Mouse (Mus musculus) spleen, embryonic (tissue): ENCODE measurements around the gene Id3.

Experiments
- CTCF ChIA-PET: fragments of 350-600 bp; sonication (Branson Sonifier 250); formaldehyde crosslinking; loops from one replicate; lab custom pipeline; 2022; lab: Charles Lee

Id3 gene

GRCm38 (mm10) chr4:136173210-136173715 lies 30.0 kb downstream of the Id3 start:
- CTCF ChIA-PET, result interaction anchor here (0.5 to 0.7 kb wide), 3 partner anchors 29 to 851 kb away, joined by 3 to 5 read pairs (median 3); no protein-coding TSS in a partner anchor

- CTCF ChIA-PET, result interaction anchor here (0.7 to 1.1 kb wide), 3 partner anchors 10 to 140 kb away, joined by 4 to 8 read pairs (median 7); no protein-coding TSS in a partner anchor
Measured at GRCm38 (mm10) chr4:136174216-136175193, 31.2 kb downstream of the Id3 start.

GRCm38 (mm10) chr4:136176022-136176552 lies 32.8 kb downstream of the Id3 start:
- CTCF ChIA-PET, result no interaction called here

- CTCF ChIA-PET, result interaction anchor here (0.5 to 1.9 kb wide), 4 partner anchors 8 to 98 kb away, joined by 3 to 6 read pairs (median 4); no protein-coding TSS in a partner anchor
Measured at GRCm38 (mm10) chr4:136177244-136177611, 33.9 kb downstream of the Id3 start.

GRCm38 (mm10) chr4:136177612-136178474 lies 34.5 kb downstream of the Id3 start:
- CTCF ChIA-PET, result interaction anchor here (0.5 to 1.9 kb wide), 5 partner anchors 8 to 118 kb away, joined by 3 to 6 read pairs (median 3); no protein-coding TSS in a partner anchor

- CTCF ChIA-PET, result interaction anchor here (0.6 to 1.9 kb wide), 4 partner anchors 10 to 118 kb away, joined by 3 to 6 read pairs (median 4); no protein-coding TSS in a partner anchor
Measured at GRCm38 (mm10) chr4:136178475-136178921, 35.2 kb downstream of the Id3 start.

GRCm38 (mm10) chr4:136179456-136179855 lies 36.2 kb downstream of the Id3 start:
- CTCF ChIA-PET, result interaction anchor here (0.5 to 0.7 kb wide), 3 partner anchors 17 to 149 kb away, joined by 3 to 4 read pairs (median 3); no protein-coding TSS in a partner anchor

GRCm38 (mm10) chr4:136179998-136180397 lies 36.7 kb downstream of the Id3 start:
- CTCF ChIA-PET, result interaction anchor here (0.5 to 1.3 kb wide), 4 partner anchors 17 to 149 kb away, joined by 3 to 6 read pairs (median 4); no protein-coding TSS in a partner anchor

GRCm38 (mm10) chr4:136180408-136181330 lies 37.4 kb downstream of the Id3 start:
- CTCF ChIA-PET, result interaction anchor here (0.6 to 1.6 kb wide), 4 partner anchors 9 to 97 kb away, joined by 4 to 12 read pairs (median 6); no protein-coding TSS in a partner anchor

GRCm38 (mm10) chr4:136181367-136181766 lies 38.1 kb downstream of the Id3 start:
- CTCF ChIA-PET, result interaction anchor here (0.6 to 1.6 kb wide), 4 partner anchors 8 to 96 kb away, joined by 4 to 12 read pairs (median 6); no protein-coding TSS in a partner anchor

- CTCF ChIA-PET, result interaction anchor here (0.6 to 0.7 kb wide), 3 partner anchors 8 to 11 kb away, joined by 3 to 8 read pairs (median 4); no protein-coding TSS in a partner anchor
Measured at GRCm38 (mm10) chr4:136185375-136185774, 42.1 kb downstream of the Id3 start.

- CTCF ChIA-PET, result no interaction called here
Measured at GRCm38 (mm10) chr4:136186315-136186714, 43.0 kb downstream of the Id3 start.

- CTCF ChIA-PET, result no interaction called here
Measured at GRCm38 (mm10) chr4:136186739-136187472, 43.6 kb downstream of the Id3 start.

- CTCF ChIA-PET, result interaction anchor here (0.6 to 1.5 kb wide), 7 partner anchors 8 to 124 kb away, joined by 3 to 12 read pairs (median 4); no protein-coding TSS in a partner anchor
Measured at GRCm38 (mm10) chr4:136188973-136189737, 45.9 kb downstream of the Id3 start.

GRCm38 (mm10) chr4:136189912-136190311 lies 46.6 kb downstream of the Id3 start:
- CTCF ChIA-PET, result interaction anchor here (0.7 to 1.5 kb wide), 4 partner anchors 9 to 124 kb away, joined by 3 to 12 read pairs (median 4); no protein-coding TSS in a partner anchor

GRCm38 (mm10) chr4:136193571-136193970 lies 50.3 kb downstream of the Id3 start:
- CTCF ChIA-PET, result interaction anchor here (0.5 kb wide), 2 partner anchors 29 to 405 kb away, joined by 3 read pairs; no protein-coding TSS in a partner anchor

GRCm38 (mm10) chr4:136195029-136195428 lies 51.7 kb downstream of the Id3 start:
- CTCF ChIA-PET, result no interaction called here
